Mouse (Mus musculus): ENCODE results near the gene Rsrc1.

Gene Rsrc1

GRCm38 (mm10) chr3:67116317-67116716 is 135.1 kb downstream of the Rsrc1 start:
- TF ChIP-seq GATA4 (IDR thresholded peaks at IDR 0.05; ENCODE audit: insufficient replicate concordance, low read length) = no peak

- no peak for TF ChIP-seq GATA4 (IDR thresholded peaks at IDR 0.05; ENCODE audit: insufficient replicate concordance, low read length)
These were observed 151.3 kb downstream of the Rsrc1 start for GRCm38 (mm10) chr3:67132521-67132920.

- no peak for TF ChIP-seq GATA4 (IDR thresholded peaks at IDR 0.05; ENCODE audit: insufficient replicate concordance, low read length)
These were observed 154.7 kb downstream of the Rsrc1 start for GRCm38 (mm10) chr3:67135749-67136375.

GRCm38 (mm10) chr3:67144952-67145351 is 163.8 kb downstream of the Rsrc1 start:
- no peak for TF ChIP-seq GATA4 (IDR thresholded peaks at IDR 0.05; ENCODE audit: insufficient replicate concordance, low read length)

GRCm38 (mm10) chr3:67146280-67146679 is 165.1 kb downstream of the Rsrc1 start:
- no peak for TF ChIP-seq GATA4 (IDR thresholded peaks at IDR 0.05; ENCODE audit: insufficient replicate concordance, low read length)

- no peak for TF ChIP-seq GATA4 (IDR thresholded peaks at IDR 0.05; ENCODE audit: insufficient replicate concordance, low read length)
These were observed 166.1 kb downstream of the Rsrc1 start for GRCm38 (mm10) chr3:67147246-67147645.

GRCm38 (mm10) chr3:67197179-67197578 is 216.0 kb downstream of the Rsrc1 start:
- no peak for TF ChIP-seq GATA4 (IDR thresholded peaks at IDR 0.05; ENCODE audit: insufficient replicate concordance, low read length)

DNA sequence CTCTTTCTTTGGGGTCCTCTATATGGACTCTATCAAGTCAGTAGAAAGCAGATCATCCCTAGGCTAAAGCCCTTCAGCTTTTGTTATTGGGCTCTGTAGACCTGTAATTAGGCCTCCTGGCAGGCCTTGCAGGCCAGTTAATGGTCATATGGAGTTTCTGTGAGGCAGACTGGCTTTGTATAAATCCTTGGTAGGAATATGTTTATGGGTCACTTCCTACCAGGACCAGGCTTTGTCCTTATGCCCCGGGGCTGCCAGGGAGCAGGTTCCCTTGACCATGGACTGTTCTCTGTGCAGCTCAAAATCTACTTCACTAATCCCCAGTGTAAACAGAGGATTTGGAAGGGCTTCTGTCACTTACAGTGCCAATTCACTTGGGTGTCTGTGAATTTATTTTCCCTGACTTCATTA is 231.9 kb downstream of the Rsrc1 start:
- no peak for TF ChIP-seq GATA4 (IDR thresholded peaks at IDR 0.05; ENCODE audit: insufficient replicate concordance, low read length)

- no peak for TF ChIP-seq GATA4 (IDR thresholded peaks at IDR 0.05; ENCODE audit: insufficient replicate concordance, low read length)
These were observed 251.5 kb downstream of the Rsrc1 start for GRCm38 (mm10) chr3:67232617-67233241.

- no peak for TF ChIP-seq GATA4 (IDR thresholded peaks at IDR 0.05; ENCODE audit: insufficient replicate concordance, low read length)
These were observed 286.3 kb downstream of the Rsrc1 start for GRCm38 (mm10) chr3:67267448-67267847.

DNA sequence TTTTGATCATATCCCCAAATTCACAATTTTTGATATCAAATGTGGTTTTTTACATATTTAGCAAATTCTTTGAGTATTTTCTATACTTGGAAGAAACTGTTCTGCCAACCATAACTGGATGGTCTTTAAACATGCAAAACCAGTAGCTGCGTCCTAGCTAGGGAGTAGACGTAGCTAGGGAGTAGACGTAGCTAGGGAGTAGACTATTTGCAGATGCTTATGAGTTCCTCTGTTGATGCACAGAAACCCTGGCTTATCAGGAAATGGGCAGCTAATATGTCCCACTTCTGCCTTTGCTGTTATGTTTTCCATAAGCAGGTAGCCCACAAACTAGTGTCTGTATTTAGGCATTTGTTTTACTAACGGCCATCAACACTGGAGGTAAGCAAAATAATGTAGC is 298.6 kb downstream of the Rsrc1 start:
- no peak for TF ChIP-seq GATA4 (IDR thresholded peaks at IDR 0.05; ENCODE audit: insufficient replicate concordance, low read length)

DNA sequence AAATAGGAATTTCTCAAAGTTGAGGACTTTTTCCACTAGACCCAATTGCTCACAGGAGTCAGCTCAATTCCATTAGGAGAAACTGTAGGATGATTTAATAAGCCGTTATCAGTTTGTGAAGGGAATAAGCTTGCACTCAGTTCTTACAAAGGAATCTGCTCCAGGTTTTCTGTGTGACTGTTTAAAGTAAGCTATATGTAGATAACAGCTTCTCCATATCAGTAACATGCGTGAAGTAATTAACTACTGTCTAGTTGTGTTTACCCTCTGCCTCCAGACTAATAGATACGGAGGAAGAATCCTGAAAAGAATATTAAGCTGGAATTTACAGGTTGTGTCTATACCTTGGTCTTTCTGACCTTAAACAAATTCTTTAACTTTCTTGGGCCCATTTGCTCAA is 299.1 kb downstream of the Rsrc1 start:
- TF ChIP-seq GATA4 (IDR thresholded peaks at IDR 0.05; ENCODE audit: insufficient replicate concordance, low read length) = no peak

DNA sequence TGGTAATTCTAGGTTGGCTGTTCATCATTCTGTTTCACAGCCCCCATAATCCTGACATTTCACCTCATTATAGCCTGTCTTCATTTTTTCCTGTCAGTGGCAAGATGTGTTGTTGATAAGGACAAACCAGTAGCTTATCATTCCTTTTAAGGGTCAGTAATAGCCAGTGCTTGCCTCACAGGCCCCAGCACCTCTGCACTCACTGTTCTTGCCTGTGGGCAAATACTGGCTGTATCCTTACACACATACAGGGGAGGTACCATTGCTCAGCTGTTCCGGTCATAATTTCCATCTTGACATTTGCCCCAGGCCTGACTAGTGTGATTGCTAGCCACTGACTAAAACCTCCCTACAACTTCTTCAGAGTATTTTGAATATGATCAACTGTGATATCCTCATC is 302.8 kb downstream of the Rsrc1 start:
- no peak for TF ChIP-seq GATA4 (IDR thresholded peaks at IDR 0.05; ENCODE audit: insufficient replicate concordance, low read length)

GRCm38 (mm10) chr3:67284848-67285247 is 303.7 kb downstream of the Rsrc1 start:
- TF ChIP-seq GATA4 (IDR thresholded peaks at IDR 0.05; ENCODE audit: insufficient replicate concordance, low read length) = no peak

DNA sequence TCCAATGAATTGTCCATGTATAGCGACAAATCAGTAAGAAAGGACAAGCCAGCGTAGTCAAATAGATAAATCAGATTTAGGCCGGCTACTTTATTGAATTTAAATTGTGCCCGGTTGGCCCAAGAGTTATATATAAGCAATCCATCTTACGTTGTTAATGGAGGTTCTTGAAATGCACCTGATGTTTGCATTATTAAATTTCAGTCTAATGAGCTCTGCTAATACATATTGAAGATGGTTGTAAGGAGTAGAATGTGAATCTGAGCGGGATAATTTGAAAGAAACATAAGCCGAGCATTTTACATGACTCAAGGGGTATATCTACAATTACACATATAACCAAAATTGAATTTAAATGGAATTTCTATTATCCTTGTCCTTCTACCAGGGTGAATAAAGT is 307.5 kb downstream of the Rsrc1 start:
- TF ChIP-seq GATA4 (IDR thresholded peaks at IDR 0.05; ENCODE audit: insufficient replicate concordance, low read length) = no peak

DNA sequence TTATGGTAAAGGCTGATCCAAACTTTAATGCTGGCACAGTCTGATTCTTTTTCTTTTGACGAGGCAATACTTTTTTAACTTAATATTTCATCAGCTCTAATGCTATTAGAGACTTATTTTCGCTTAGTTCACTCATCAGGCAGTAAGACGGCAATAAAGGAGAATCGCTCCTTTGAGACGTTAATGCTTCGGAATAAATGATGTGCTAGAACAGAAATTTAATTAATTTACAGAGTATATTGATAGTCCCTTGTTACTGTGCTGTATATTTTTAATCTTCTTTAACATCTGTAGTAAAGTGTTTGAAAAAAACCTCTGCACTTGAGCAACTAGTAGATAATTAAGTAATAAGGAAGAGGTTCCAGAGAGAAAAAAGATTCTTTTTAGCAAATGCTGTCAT is 308.3 kb downstream of the Rsrc1 start:
- no peak for TF ChIP-seq GATA4 (IDR thresholded peaks at IDR 0.05; ENCODE audit: insufficient replicate concordance, low read length)

- TF ChIP-seq GATA4 (IDR thresholded peaks at IDR 0.05; ENCODE audit: insufficient replicate concordance, low read length) = no peak
These were observed 327.5 kb downstream of the Rsrc1 start for GRCm38 (mm10) chr3:67308725-67309124.
